Comparison of ENCODE assay signal across 10 mouse cellular contexts in genomic region chr8:121851716-121852115, GRCm38 (mm10). TPM values are rescaled to one million over a fixed set of nuclear protein-coding genes. Genes with fewer than 3 reads are reported as not detected.
DNase-seq lines count a peak whose midpoint lies in the region; ATAC-seq and TF ChIP-seq lines count a peak whose summit lies in the region.
"Had no signal": no experiment of that assay in that cellular context is flagged by ENCODE, and none has a peak within 500 bp of the region (broad histone marks: within the 10 kb centered on the region; RNA-seq: fewer than 3 reads in every experiment).

No protein-coding gene starts in this region.

- no peak for TF ChIP-seq POLR2A in cerebellum, adult 2 months (IDR thresholded peaks at IDR 0.05; ENCODE audit: borderline replicate concordance, insufficient read depth, low read length)

- H3K9me3 ChIP-seq in neural tube, embryonic 11.5 days (ENCODE audit: control insufficient read depth, low read length): no peaks in the 10 kb centered on the region
- H3K9me3 ChIP-seq in liver, embryonic 15.5 days (replicated peaks): no peaks in the 10 kb centered on the region
- H3K9me3 ChIP-seq in stomach, embryonic 16.5 days (replicated peaks; ENCODE audit: control insufficient read depth, low read length): no peaks in the 10 kb centered on the region
- H3K9me3 ChIP-seq: embryonic facial prominence, embryonic 15.5 days; limb, embryonic 12.5 days had no signal

- H3K9ac ChIP-seq in neural tube, embryonic 11.5 days (ENCODE audit: low read length): peak overlapping the region; percentile 23; the same call in 1 of the 2 replicates
- peak overlapping the region; percentile 76 for H3K9ac ChIP-seq in liver, embryonic 15.5 days
- peak overlapping the region; percentile 64 for H3K9ac ChIP-seq in stomach, embryonic 16.5 days (ENCODE audit: low read length)
- H3K9ac ChIP-seq: embryonic facial prominence, embryonic 15.5 days had no signal

- no peaks in the 10 kb centered on the region for H3K27me3 ChIP-seq in neural tube, embryonic 11.5 days (ENCODE audit: control insufficient read depth, insufficient read depth, low read length)
- peaks cover 13% of the 10 kb centered on the region for H3K27me3 ChIP-seq in liver, embryonic 15.5 days
- H3K27me3 ChIP-seq in stomach, embryonic 16.5 days (ENCODE audit: control insufficient read depth, insufficient read depth, low read length): no peaks in the 10 kb centered on the region
- H3K27me3 ChIP-seq in cerebellum, adult 2 months (ENCODE audit: control insufficient read depth, insufficient read depth, low read length): no peaks in the 10 kb centered on the region
- H3K27me3 ChIP-seq: embryonic facial prominence, embryonic 15.5 days had no signal

- H3K4me3 ChIP-seq in neural tube, embryonic 11.5 days (ENCODE audit: low read depth, low read length): no peak overlapping the region
- no peak overlapping the region for H3K4me3 ChIP-seq in liver, embryonic 15.5 days (replicated peaks)
- no peak overlapping the region for H3K4me3 ChIP-seq in stomach, embryonic 16.5 days (replicated peaks; ENCODE audit: low read length)
- H3K4me3 ChIP-seq in cerebellum, adult 2 months (replicated peaks; ENCODE audit: insufficient read depth, low read depth, low read length): no peak overlapping the region
- H3K4me3 ChIP-seq: limb, embryonic 12.5 days had no signal

- no peak overlapping the region for H3K27ac ChIP-seq in neural tube, embryonic 11.5 days (ENCODE audit: low read depth, low read length)
- peak overlapping the region; percentile 87 for H3K27ac ChIP-seq in liver, embryonic 15.5 days (replicated peaks)
- no peak overlapping the region for H3K27ac ChIP-seq in stomach, embryonic 16.5 days (ENCODE audit: low read length)
- H3K27ac ChIP-seq in cerebellum, adult 2 months (ENCODE audit: insufficient read depth, low read length): no peak overlapping the region
- H3K27ac ChIP-seq: embryonic facial prominence, embryonic 15.5 days; limb, embryonic 12.5 days had no signal

- peaks cover 6% of the 10 kb centered on the region; the same call in 1 of the 2 replicates for H3K4me1 ChIP-seq in neural tube, embryonic 11.5 days (ENCODE audit: control insufficient read depth, insufficient read depth, low read length)
- peaks cover 45% of the 10 kb centered on the region for H3K4me1 ChIP-seq in liver, embryonic 15.5 days (replicated peaks)
- H3K4me1 ChIP-seq in stomach, embryonic 16.5 days (ENCODE audit: control insufficient read depth, insufficient read depth, low read length): peaks cover 14% of the 10 kb centered on the region
- H3K4me1 ChIP-seq in cerebellum, adult 2 months (ENCODE audit: control insufficient read depth, insufficient read depth, low read length): peaks cover 8% of the 10 kb centered on the region

- peak; percentile 34 for DNase-seq in CD4-positive, CD25-positive, alpha-beta regulatory T cell, adult 2 months (ENCODE audit: low read depth, low spot score)
- no peak for DNase-seq in neural tube, embryonic 11.5 days (ENCODE audit: low spot score)
- DNase-seq in neural tube, embryonic 10.5 days (ENCODE audit: extremely low spot score, low spot score): no peak
- DNase-seq in layer of hippocampus, adult 8-10 months (ENCODE audit: low spot score in 2 of 2): no peak
- no peak for DNase-seq in cerebellum, adult 2 months

- H3K36me3 ChIP-seq in neural tube, embryonic 11.5 days (ENCODE audit: control insufficient read depth, insufficient read depth, low read length): no peaks in the 10 kb centered on the region
- no peaks in the 10 kb centered on the region for H3K36me3 ChIP-seq in liver, embryonic 15.5 days (replicated peaks)
- no peaks in the 10 kb centered on the region for H3K36me3 ChIP-seq in stomach, embryonic 16.5 days (ENCODE audit: control insufficient read depth, insufficient read depth, low read length)
- H3K36me3 ChIP-seq: embryonic facial prominence, embryonic 15.5 days; limb, embryonic 12.5 days had no signal

- H3K4me2 ChIP-seq in neural tube, embryonic 11.5 days (ENCODE audit: low read depth): no peak overlapping the region
- H3K4me2 ChIP-seq in liver, embryonic 15.5 days: peak overlapping the region; percentile 78
- peak overlapping the region; percentile 61; the same call in 1 of the 2 replicates for H3K4me2 ChIP-seq in stomach, embryonic 16.5 days (ENCODE audit: low read depth, low read length)

- TF ChIP-seq CTCF in cerebellum, adult 2 months (IDR thresholded peaks at IDR 0.05; ENCODE audit: borderline replicate concordance, insufficient read depth, low read depth, low read length): no peak

- ATAC-seq in CD4-positive, CD25-positive, alpha-beta regulatory T cell, adult 4 months: no peak
- no peak for ATAC-seq in neural tube, embryonic 11.5 days (ENCODE audit: insufficient read depth, low FRiP score, low TSS enrichment)
- ATAC-seq in liver, embryonic 15.5 days (ENCODE audit: insufficient read depth): no peak
- ATAC-seq in stomach, embryonic 16.5 days (ENCODE audit: insufficient read depth, low FRiP score): no peak

- WGBS in neural tube, embryonic 11.5 days: 53% methylated on average over 7 of the region's 7 CpGs
- WGBS in liver, embryonic 15.5 days (ENCODE audit: insufficient replicate concordance): 47% methylated on average over 7 of the region's 7 CpGs
- 34% methylated on average over 7 of the region's 7 CpGs for WGBS in stomach, embryonic 16.5 days
- 78% methylated on average over 7 of the region's 7 CpGs for WGBS in cerebellum, adult 2 months

RNA-seq across cellular contexts. Expression of gene Klhdc4, which starts 22.3 kb away (rescaled TPM):
- polyA plus RNA-seq in CD4-positive, CD25-positive, alpha-beta regulatory T cell, adult 4 months (2017; shearing (Covaris generic)): 10 to 100 TPM; 28.0 to 40.9 TPM
- polyA plus RNA-seq in neural tube, embryonic 11.5 days (2014; fragmentation: Nextera tagmentation; extraction: Ambion mirVana): 57.8 and 59.3 TPM in 2 replicates
- 16.8 and 19.9 TPM in 2 replicates for polyA plus RNA-seq in liver, embryonic 15.5 days (2015; fragmentation: Nextera tagmentation; extraction: Ambion mirVana)
- 34.3 and 39.3 TPM in 2 replicates for polyA plus RNA-seq in stomach, embryonic 16.5 days (2015; fragmentation: Nextera tagmentation; extraction: Ambion mirVana)
- 10 to 100 TPM; 27.5 to 34.5 (median 32.9) TPM for total RNA-seq in layer of hippocampus, adult 8-10 months (2022)
- polyA plus RNA-seq in cerebellum, adult 2 months (2012; rRNA removed): 43.6 and 47.1 TPM in 2 replicates

RNA-seq across cellular contexts. Expression of gene Slc7a5, which starts 55.8 kb away (rescaled TPM):
- polyA plus RNA-seq in CD4-positive, CD25-positive, alpha-beta regulatory T cell, adult 4 months (2017; shearing (Covaris generic)): 1 to 10 TPM; 1.8 to 3.3 TPM
- 37.3 and 38.1 TPM in 2 replicates for polyA plus RNA-seq in neural tube, embryonic 11.5 days (2014; fragmentation: Nextera tagmentation; extraction: Ambion mirVana)
- 38.2 and 42.4 TPM in 2 replicates for polyA plus RNA-seq in liver, embryonic 15.5 days (2015; fragmentation: Nextera tagmentation; extraction: Ambion mirVana)
- polyA plus RNA-seq in stomach, embryonic 16.5 days (2015; fragmentation: Nextera tagmentation; extraction: Ambion mirVana): 19.8 and 20.0 TPM in 2 replicates
- total RNA-seq in layer of hippocampus, adult 8-10 months (2022): 10 to 100 TPM; 52.0 to 66.6 (median 61.8) TPM
- polyA plus RNA-seq in cerebellum, adult 2 months (2012; rRNA removed): 70.7 and 78.0 TPM in 2 replicates

Comparison
In these comparisons a context has a peak if more than half of its experiments do, and no peak if none do; other contexts are left out.
1. H3K9ac ChIP-seq: peak in every context shown above with its lines; median percentile 76 in liver, embryonic 15.5 days; 64 in stomach, embryonic 16.5 days; 23 in neural tube, embryonic 11.5 days.